In the genomic region with DNA sequence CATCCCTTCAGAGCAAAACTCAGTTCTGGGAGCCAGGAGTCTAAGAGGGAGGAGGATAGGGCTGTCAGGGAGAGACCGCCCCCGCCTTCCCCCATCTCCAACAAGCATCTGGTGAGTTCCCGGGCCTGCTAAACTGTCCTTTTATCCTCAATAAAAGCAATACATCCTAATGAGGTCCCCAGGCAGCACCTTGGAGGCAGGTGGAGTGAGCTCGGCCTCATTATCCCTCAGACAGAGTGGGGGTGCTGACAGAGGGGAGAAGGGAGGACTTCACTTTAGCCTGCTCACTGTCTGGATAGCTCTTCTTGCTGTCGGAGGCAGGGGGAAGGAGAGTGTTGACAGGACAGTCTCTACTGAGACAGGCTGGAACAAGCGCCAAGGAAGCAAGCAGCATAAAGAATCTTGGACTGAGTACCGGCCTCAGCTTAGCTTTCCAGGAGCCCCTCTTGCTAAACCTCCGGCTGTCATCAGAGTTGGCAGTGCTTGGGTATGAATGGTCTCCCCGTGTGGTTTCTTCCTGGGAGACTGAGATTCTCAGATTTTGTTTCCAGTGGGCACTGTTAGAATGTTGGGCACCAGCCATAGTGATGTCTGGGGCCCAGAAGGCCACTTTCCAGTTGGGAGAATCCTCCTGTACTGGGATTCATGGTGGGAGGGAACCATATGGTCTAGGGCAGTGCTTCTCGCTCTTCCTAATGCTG, we compare ENCODE assay signal across 12 mouse cellular contexts.
DNase-seq lines count a peak whose midpoint lies in the region; ATAC-seq and TF ChIP-seq lines count a peak whose summit lies in the region.
"Had no signal": no experiment of that assay in that cellular context is flagged by ENCODE, and none has a peak within 500 bp of the region (broad histone marks: within the 10 kb centered on the region; RNA-seq: fewer than 3 reads in every experiment).

No protein-coding gene starts in this region.

- H3K27me3 ChIP-seq in hindbrain, postnatal 0 days (ENCODE audit: insufficient read depth, low read length) = no peaks in the 10 kb centered on the region
- H3K27me3 ChIP-seq in hindbrain, embryonic 10.5 days (ENCODE audit: insufficient read depth, poor library complexity, severe bottlenecking) = no peaks in the 10 kb centered on the region
- no peaks in the 10 kb centered on the region for H3K27me3 ChIP-seq in cerebellum, adult 2 months (ENCODE audit: control insufficient read depth, insufficient read depth, low read length)
- H3K27me3 ChIP-seq in intestine, postnatal 0 days (replicated peaks; ENCODE audit: control insufficient read depth, insufficient read depth, low read length) = no peaks in the 10 kb centered on the region

- no peaks in the 10 kb centered on the region for H3K36me3 ChIP-seq in hindbrain, postnatal 0 days (ENCODE audit: insufficient read depth, low read length)
- no peaks in the 10 kb centered on the region for H3K36me3 ChIP-seq in hindbrain, embryonic 10.5 days
- H3K36me3 ChIP-seq in intestine, postnatal 0 days (ENCODE audit: control insufficient read depth, insufficient read depth) = no peaks in the 10 kb centered on the region
- H3K36me3 ChIP-seq: limb, embryonic 12.5 days had no signal

- no peak for TF ChIP-seq POLR2A in cerebellum, adult 2 months (IDR thresholded peaks at IDR 0.05; ENCODE audit: borderline replicate concordance, insufficient read depth, low read length)

- DNase-seq in hindbrain, postnatal 0 days (ENCODE audit: low spot score) = peak; percentile 80
- DNase-seq in hindbrain, embryonic 10.5 days (ENCODE audit: low spot score) = no peak
- peak; percentile 43 for DNase-seq in brain, embryonic 18.5 days (ENCODE audit: low read depth, low spot score)
- peak; percentile 51 to 71 for DNase-seq in cerebellum, adult 2 months
- peak; percentile 48 to 67 for DNase-seq in layer of hippocampus, postnatal 36 days
- no peak for DNase-seq in adipocyte (ENCODE audit: low spot score)
- no peak for DNase-seq in adrenal gland, postnatal 14 days
- DNase-seq: gastrocnemius, postnatal 10 days; kidney, postnatal 14 days had no signal

- 40% methylated on average over 10 of the region's 10 CpGs for WGBS in hindbrain, postnatal 0 days
- 77% methylated on average over 10 of the region's 10 CpGs for WGBS in hindbrain, embryonic 10.5 days
- 38% methylated on average over 10 of the region's 10 CpGs for WGBS in cerebellum, adult 2 months
- WGBS in intestine, postnatal 0 days = 74% methylated on average over 10 of the region's 10 CpGs

- H3K4me1 ChIP-seq in hindbrain, postnatal 0 days (ENCODE audit: insufficient read depth, low read length) = 0 out of 2 replicates have a peak, but pooled peaks cover 3% of the 10 kb centered on the region
- H3K4me1 ChIP-seq in hindbrain, embryonic 10.5 days (replicated peaks) = no peaks in the 10 kb centered on the region
- H3K4me1 ChIP-seq in cerebellum, adult 2 months (ENCODE audit: control insufficient read depth, insufficient read depth, low read length) = peaks cover 7% of the 10 kb centered on the region
- H3K4me1 ChIP-seq in intestine, postnatal 0 days (replicated peaks; ENCODE audit: control insufficient read depth, insufficient read depth, low read length) = no peaks in the 10 kb centered on the region
- H3K4me1 ChIP-seq: limb, embryonic 12.5 days had no signal

- H3K4me2 ChIP-seq in hindbrain, postnatal 0 days (ENCODE audit: low read depth, low read length) = no peak overlapping the region
- H3K4me2 ChIP-seq in intestine, postnatal 0 days (replicated peaks; ENCODE audit: low read depth) = no peak overlapping the region
- H3K4me2 ChIP-seq: limb, embryonic 12.5 days had no signal

- no peak overlapping the region for H3K9ac ChIP-seq in hindbrain, postnatal 0 days (replicated peaks; ENCODE audit: low read length)
- no peak overlapping the region for H3K9ac ChIP-seq in intestine, postnatal 0 days (ENCODE audit: low read depth, low read length)
- H3K9ac ChIP-seq: limb, embryonic 12.5 days had no signal

- peak; percentile 70 for ATAC-seq in hindbrain, postnatal 0 days
- ATAC-seq in intestine, postnatal 0 days = no peak

- no peak overlapping the region for H3K4me3 ChIP-seq in hindbrain, postnatal 0 days (ENCODE audit: low read length)
- no peak overlapping the region for H3K4me3 ChIP-seq in hindbrain, embryonic 10.5 days
- H3K4me3 ChIP-seq in cerebellum, adult 2 months (replicated peaks; ENCODE audit: insufficient read depth, low read depth, low read length) = no peak overlapping the region
- H3K4me3 ChIP-seq in intestine, postnatal 0 days (ENCODE audit: low read depth, low read length) = no peak overlapping the region
- H3K4me3 ChIP-seq: limb, embryonic 12.5 days had no signal

- no peak overlapping the region for H3K27ac ChIP-seq in hindbrain, postnatal 0 days
- no peak overlapping the region for H3K27ac ChIP-seq in hindbrain, embryonic 10.5 days
- H3K27ac ChIP-seq in cerebellum, adult 2 months (ENCODE audit: insufficient read depth, low read length) = no peak overlapping the region
- H3K27ac ChIP-seq in intestine, postnatal 0 days (ENCODE audit: low read depth, low read length) = no peak overlapping the region
- H3K27ac ChIP-seq: limb, embryonic 12.5 days; macrophage had no signal

- no peaks in the 10 kb centered on the region for H3K9me3 ChIP-seq in hindbrain, postnatal 0 days (ENCODE audit: low read length)
- H3K9me3 ChIP-seq in hindbrain, embryonic 10.5 days = no peaks in the 10 kb centered on the region
- no peaks in the 10 kb centered on the region for H3K9me3 ChIP-seq in intestine, postnatal 0 days (ENCODE audit: control insufficient read depth)
- H3K9me3 ChIP-seq: limb, embryonic 12.5 days had no signal

- no peak for TF ChIP-seq CTCF in hindbrain, postnatal 0 days (IDR thresholded peaks at IDR 0.05; ENCODE audit: low read depth)
- no peak for TF ChIP-seq CTCF in cerebellum, adult 2 months (IDR thresholded peaks at IDR 0.05; ENCODE audit: borderline replicate concordance, insufficient read depth, low read depth, low read length)
- no peak for TF ChIP-seq CTCF in intestine, postnatal 0 days (IDR thresholded peaks at IDR 0.05; ENCODE audit: low read depth)

Comparison
In these comparisons a context has a peak if more than half of its experiments do, and no peak if none do; other contexts are left out.
1. DNase-seq: peak in hindbrain, postnatal 0 days (single experiment), brain, embryonic 18.5 days (single experiment), cerebellum, adult 2 months (2 of 2) and layer of hippocampus, postnatal 36 days (2 of 2); none in hindbrain, embryonic 10.5 days (single experiment), adipocyte (single experiment) and adrenal gland, postnatal 14 days (single experiment).